Mouse (Mus musculus): ENCODE results near the gene Tmco5. TPM values are rescaled to one million over a fixed set of nuclear protein-coding genes. Genes with fewer than 3 reads are reported as not detected.

The Tmco5 gene
- not detected in 2 replicates for polyA plus RNA-seq (2015; fragmentation: Nextera tagmentation; extraction: Ambion mirVana)

GRCm38 (mm10) chr2:116878391-116878790 is at the start of gene Tmco5:
Gene Tmco5 (plus strand): TSS chr2:116878691.
- no peak within 1 kb of the TSS for H3K4me2 ChIP-seq (ENCODE audit: low read depth, low read length)
- no peak within 1 kb of the TSS for H3K9ac ChIP-seq (replicated peaks)
- TF ChIP-seq CTCF (IDR thresholded peaks at IDR 0.05; ENCODE audit: low read depth) (no peak), EP300 (IDR thresholded peaks at IDR 0.05; ENCODE audit: low read depth) (no peak)
- 78% methylated on average over 3 of the region's 3 CpGs for WGBS (ENCODE audit: insufficient replicate concordance)
- H3K36me3 ChIP-seq (replicated peaks; ENCODE audit: insufficient read depth, low read length): no peaks in the 10 kb centered on the region
- DNase-seq (no peak), ATAC-seq (no peak)
- H3K9me3 ChIP-seq (ENCODE audit: low read length): no peaks in the 10 kb centered on the region
- H3K27me3 ChIP-seq (ENCODE audit: insufficient read depth, low read length): no peaks in the 10 kb centered on the region
- H3K27ac ChIP-seq (ENCODE audit: low read depth): no peak within 1 kb of the TSS
- H3K4me3 ChIP-seq (ENCODE audit: low read depth, low read length): no peak within 1 kb of the TSS
- no peaks in the 10 kb centered on the region for H3K4me1 ChIP-seq (ENCODE audit: insufficient read depth)

- 69% methylated on average over 11 of the region's 11 CpGs for WGBS (ENCODE audit: insufficient replicate concordance)
- H3K27ac ChIP-seq (ENCODE audit: low read depth): no peak overlapping the region
Measured at GRCm38 (mm10) chr2:116831863-116832262, 46.6 kb upstream of the Tmco5 start.

GRCm38 (mm10) chr2:116837829-116838228 is 40.7 kb upstream of the Tmco5 start:
- H3K27me3 ChIP-seq (ENCODE audit: insufficient read depth, low read length): no peaks in the 10 kb centered on the region
- H3K4me2 ChIP-seq (ENCODE audit: low read depth, low read length): no peak overlapping the region
- no peak overlapping the region for H3K27ac ChIP-seq (ENCODE audit: low read depth)
- no peak for TF ChIP-seq CTCF (IDR thresholded peaks at IDR 0.05; ENCODE audit: low read depth)
- no peak for TF ChIP-seq EP300 (IDR thresholded peaks at IDR 0.05; ENCODE audit: low read depth)
- no peak overlapping the region for H3K4me3 ChIP-seq (ENCODE audit: low read depth, low read length)
- H3K4me1 ChIP-seq (ENCODE audit: insufficient read depth): no peaks in the 10 kb centered on the region
- ATAC-seq (no peak), DNase-seq (no peak)
- no peak overlapping the region for H3K9ac ChIP-seq (replicated peaks)
- no peaks in the 10 kb centered on the region for H3K9me3 ChIP-seq (ENCODE audit: low read length)
- WGBS (ENCODE audit: insufficient replicate concordance): 42% methylated on average over 3 of the region's 3 CpGs
- H3K36me3 ChIP-seq (replicated peaks; ENCODE audit: insufficient read depth, low read length): no peaks in the 10 kb centered on the region

More at GRCm38 (mm10) chr2:116831863-116832262, 46.6 kb upstream of the Tmco5 start:
- no peak for TF ChIP-seq EP300 (IDR thresholded peaks at IDR 0.05; ENCODE audit: low read depth)
- TF ChIP-seq CTCF (IDR thresholded peaks at IDR 0.05; ENCODE audit: low read depth): no peak
- Histone ChIP-seq H3K4me3 (ENCODE audit: low read depth, low read length) (no peak overlapping the region), H3K4me1 (ENCODE audit: insufficient read depth) (no peaks in the 10 kb centered on the region), H3K9ac (replicated peaks) (no peak overlapping the region), H3K4me2 (ENCODE audit: low read depth, low read length) (no peak overlapping the region), H3K27me3 (ENCODE audit: insufficient read depth, low read length) (no peaks in the 10 kb centered on the region), H3K36me3 (replicated peaks; ENCODE audit: insufficient read depth, low read length) (no peaks in the 10 kb centered on the region), H3K9me3 (ENCODE audit: low read length) (no peaks in the 10 kb centered on the region)
- DNase-seq: no peak
- ATAC-seq: no peak

GRCm38 (mm10) chr2:116838538-116839197 is 39.8 kb upstream of the Tmco5 start:
- no peak overlapping the region for H3K9ac ChIP-seq (replicated peaks)
- H3K36me3 ChIP-seq (replicated peaks; ENCODE audit: insufficient read depth, low read length): no peaks in the 10 kb centered on the region
- H3K27ac ChIP-seq (ENCODE audit: low read depth): no peak overlapping the region
- H3K4me3 ChIP-seq (ENCODE audit: low read depth, low read length): no peak overlapping the region
- H3K4me1 ChIP-seq (ENCODE audit: insufficient read depth): no peaks in the 10 kb centered on the region
- TF ChIP-seq CTCF (IDR thresholded peaks at IDR 0.05; ENCODE audit: low read depth): peak; percentile 56
- TF ChIP-seq EP300 (IDR thresholded peaks at IDR 0.05; ENCODE audit: low read depth): no peak
- no peak for DNase-seq
- 37% methylated on average over 8 of the region's 8 CpGs for WGBS (ENCODE audit: insufficient replicate concordance)
- no peak overlapping the region for H3K4me2 ChIP-seq (ENCODE audit: low read depth, low read length)
- no peaks in the 10 kb centered on the region for H3K9me3 ChIP-seq (ENCODE audit: low read length)
- no peaks in the 10 kb centered on the region for H3K27me3 ChIP-seq (ENCODE audit: insufficient read depth, low read length)
- no peak for ATAC-seq

GRCm38 (mm10) chr2:116849980-116850636 is 28.4 kb upstream of the Tmco5 start:
- H3K4me1 ChIP-seq (ENCODE audit: insufficient read depth): no peaks in the 10 kb centered on the region
- ATAC-seq (no peak), DNase-seq (no peak)
- no peaks in the 10 kb centered on the region for H3K27me3 ChIP-seq (ENCODE audit: insufficient read depth, low read length)
- H3K4me3 ChIP-seq (ENCODE audit: low read depth, low read length): no peak overlapping the region
- no peak overlapping the region for H3K27ac ChIP-seq (ENCODE audit: low read depth)
- no peaks in the 10 kb centered on the region for H3K36me3 ChIP-seq (replicated peaks; ENCODE audit: insufficient read depth, low read length)
- no peak overlapping the region for H3K4me2 ChIP-seq (ENCODE audit: low read depth, low read length)
- no peaks in the 10 kb centered on the region for H3K9me3 ChIP-seq (ENCODE audit: low read length)
- H3K9ac ChIP-seq (replicated peaks): no peak overlapping the region
- TF ChIP-seq CTCF (IDR thresholded peaks at IDR 0.05; ENCODE audit: low read depth) (no peak), EP300 (IDR thresholded peaks at IDR 0.05; ENCODE audit: low read depth) (no peak)
- 74% methylated on average over 20 of the region's 20 CpGs for WGBS (ENCODE audit: insufficient replicate concordance)

- no peaks in the 10 kb centered on the region for H3K27me3 ChIP-seq (ENCODE audit: insufficient read depth, low read length)
- DNase-seq (no peak), ATAC-seq (no peak)
- no peak overlapping the region for H3K4me3 ChIP-seq (ENCODE audit: low read depth, low read length)
- no peaks in the 10 kb centered on the region for H3K36me3 ChIP-seq (replicated peaks; ENCODE audit: insufficient read depth, low read length)
- H3K9ac ChIP-seq (replicated peaks): no peak overlapping the region
- no peaks in the 10 kb centered on the region for H3K9me3 ChIP-seq (ENCODE audit: low read length)
- TF ChIP-seq EP300 (IDR thresholded peaks at IDR 0.05; ENCODE audit: low read depth) (no peak), CTCF (IDR thresholded peaks at IDR 0.05; ENCODE audit: low read depth) (no peak)
- WGBS (ENCODE audit: insufficient replicate concordance): 58% methylated on average over 4 of the region's 4 CpGs
- H3K27ac ChIP-seq (ENCODE audit: low read depth): no peak overlapping the region
- no peak overlapping the region for H3K4me2 ChIP-seq (ENCODE audit: low read depth, low read length)
- H3K4me1 ChIP-seq (ENCODE audit: insufficient read depth): no peaks in the 10 kb centered on the region
Measured at GRCm38 (mm10) chr2:116851356-116851755, 27.1 kb upstream of the Tmco5 start.

Data from liver, postnatal 0 days (tissue).